Mouse (Mus musculus): ENCODE data around the gene Skil. TPM values are rescaled to one million over a fixed set of nuclear protein-coding genes. Genes with fewer than 3 reads are reported as not detected.

Skil gene
- total RNA-seq, 2 experiments from 2014 or later = 24.3 to 34.4 TPM

- no peak for DNase-seq (ENCODE audit: low spot score in 2 of 2)
Measured at GRCm38 (mm10) chr3:31082838-31083506, 11.9 kb upstream of the Skil start.

DNA sequence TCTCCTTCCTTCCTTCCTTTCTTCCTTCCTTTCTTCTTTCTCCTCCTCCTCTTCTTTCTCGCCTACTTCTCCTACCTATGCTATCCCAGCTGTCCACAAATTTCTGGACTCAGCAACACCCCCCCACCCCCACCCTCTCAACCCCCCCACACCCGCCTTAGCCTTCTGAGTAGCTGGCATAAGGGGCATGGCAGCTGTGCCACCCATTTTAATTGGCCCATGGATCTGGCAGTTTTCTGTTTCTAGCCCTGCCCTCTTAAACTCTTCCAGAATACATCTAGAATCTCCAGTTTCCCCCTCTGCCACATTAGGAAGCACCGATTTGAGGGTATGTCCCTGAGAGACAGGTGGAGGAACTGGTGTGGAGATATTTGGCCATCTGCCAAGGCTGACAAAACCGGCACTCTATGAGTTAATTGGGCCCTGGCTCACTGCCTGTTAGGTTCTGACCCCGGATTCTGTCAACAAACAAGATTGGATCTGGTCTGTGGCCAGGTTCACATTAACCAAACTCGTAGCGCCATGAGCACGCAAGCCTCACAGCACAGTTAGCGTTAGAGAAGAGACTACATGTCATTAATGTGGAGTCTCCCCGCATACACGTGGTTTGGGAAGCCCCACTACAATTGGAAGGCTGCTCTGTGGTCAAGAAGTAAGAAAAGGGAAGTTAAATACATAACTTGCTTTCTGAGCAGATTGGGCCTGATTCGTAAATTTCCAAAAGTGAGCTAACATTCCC lies 11.2 kb upstream of the Skil start:
- DNase-seq (ENCODE audit: low spot score in 2 of 2) = peak in 1 of 2 experiments; percentile 34

GRCm38 (mm10) chr3:31085000-31085399 lies 9.9 kb upstream of the Skil start:
- DNase-seq (ENCODE audit: low spot score in 2 of 2) = no peak

DNA sequence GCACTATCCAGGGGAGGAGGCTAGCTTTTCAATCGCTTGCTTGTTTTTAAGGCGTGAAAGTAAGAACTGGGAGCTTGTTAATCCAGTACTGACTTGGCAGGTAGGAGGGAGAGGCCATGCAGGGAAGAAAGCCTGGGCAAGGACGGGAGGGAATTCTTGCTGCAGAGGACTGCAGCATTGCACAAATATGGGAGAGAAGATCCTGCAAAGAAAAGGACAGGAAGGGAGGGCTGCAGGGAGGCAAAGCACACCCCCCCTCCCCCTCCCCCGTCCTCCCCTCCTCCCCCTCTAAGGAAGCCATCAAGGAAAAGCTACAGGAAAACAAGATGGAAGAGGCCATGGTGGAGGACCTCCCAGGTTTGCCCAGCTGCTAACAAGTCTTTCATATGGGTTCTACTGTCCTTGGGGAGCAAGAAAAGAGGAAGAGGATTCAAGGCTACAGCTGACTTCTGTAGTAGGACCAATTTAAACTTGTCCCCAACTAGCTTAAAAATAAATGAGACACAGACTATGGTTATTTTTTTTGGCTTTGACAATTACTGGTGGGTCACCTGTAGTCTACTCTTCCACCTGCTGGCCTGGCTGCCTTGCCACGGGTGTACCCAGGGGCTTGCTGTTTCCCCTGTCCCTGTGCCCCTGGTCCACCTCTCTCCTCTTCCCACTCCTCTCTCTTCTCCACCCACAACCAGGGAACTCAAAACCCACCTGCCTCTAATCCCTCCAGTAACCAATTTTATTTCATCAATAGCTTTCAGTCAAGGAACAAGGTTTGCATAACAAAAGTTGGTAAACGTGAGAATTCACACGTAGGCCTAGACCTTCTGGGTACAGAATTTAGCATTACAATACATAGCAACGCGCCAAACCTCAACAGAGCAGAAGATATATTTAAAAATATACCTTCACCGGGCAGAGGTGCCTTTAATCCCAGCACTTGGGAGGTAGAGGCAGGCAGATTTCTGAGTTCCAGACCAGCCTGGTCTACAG lies 5.8 kb upstream of the Skil start:
- no peak for DNase-seq (ENCODE audit: low spot score in 2 of 2)

GRCm38 (mm10) chr3:31089956-31090355 lies 4.9 kb upstream of the Skil start:
- no peak for DNase-seq (ENCODE audit: low spot score in 2 of 2)

- no peak for DNase-seq (ENCODE audit: low spot score in 2 of 2)
Measured at GRCm38 (mm10) chr3:31093196-31093595, 1.7 kb upstream of the Skil start.

- DNase-seq (ENCODE audit: low spot score in 2 of 2) = peak; percentile 61 to 72
Measured at GRCm38 (mm10) chr3:31093627-31094351, 1.1 kb upstream of the Skil start.

- DNase-seq (ENCODE audit: low spot score in 2 of 2) = no peak
Measured at GRCm38 (mm10) chr3:31095179-31095490, 277 bp downstream of the Skil start.

GRCm38 (mm10) chr3:31095491-31096154 lies 765 bp downstream of the Skil start:
- peak in 1 of 2 experiments; percentile 57 for DNase-seq (ENCODE audit: low spot score in 2 of 2)

DNA sequence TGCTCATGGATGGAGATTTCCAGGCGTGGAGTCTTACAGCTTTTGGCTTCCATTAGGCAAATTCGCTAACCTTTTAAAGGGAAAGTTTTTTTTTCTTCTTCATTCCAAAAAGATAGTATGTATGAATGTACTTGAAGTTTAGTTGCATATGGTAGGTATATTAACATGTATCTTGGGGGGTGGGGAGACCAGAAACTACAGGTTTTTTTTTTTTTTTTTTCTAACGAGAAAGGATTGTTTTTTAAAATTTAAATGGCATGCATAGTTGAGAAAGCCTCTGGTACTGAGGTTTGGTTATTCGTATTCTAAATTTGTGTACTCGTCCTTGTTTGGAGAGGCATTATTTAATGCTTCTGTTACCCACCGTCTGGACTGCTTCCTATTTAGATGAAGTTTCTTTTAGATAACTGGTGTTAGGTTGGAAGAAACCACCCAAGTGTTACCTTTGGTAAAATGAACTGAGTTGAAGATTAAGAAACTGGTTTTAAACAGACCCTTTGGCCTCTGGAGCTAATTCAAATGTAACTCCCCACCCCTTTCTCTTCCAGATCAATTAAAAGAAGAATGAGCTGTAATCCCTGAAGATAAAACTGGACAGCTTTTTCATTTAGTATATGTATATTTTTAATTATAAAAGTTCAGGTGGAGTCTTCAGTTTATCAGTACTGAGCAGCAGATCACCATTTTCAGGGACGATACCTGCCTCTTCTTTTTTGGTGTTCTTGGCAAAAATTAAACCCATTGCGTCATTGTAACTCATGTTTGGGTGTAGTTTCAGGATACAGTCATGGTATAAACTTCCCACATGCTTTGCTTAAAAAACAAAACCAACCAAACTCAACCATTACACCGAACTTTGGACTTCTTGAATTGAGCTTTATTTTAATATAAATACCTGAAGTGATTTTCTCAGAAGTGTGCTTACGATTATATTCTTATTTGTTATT lies 1.6 kb downstream of the Skil start:
- DNase-seq (ENCODE audit: low spot score in 2 of 2) = no peak

DNA sequence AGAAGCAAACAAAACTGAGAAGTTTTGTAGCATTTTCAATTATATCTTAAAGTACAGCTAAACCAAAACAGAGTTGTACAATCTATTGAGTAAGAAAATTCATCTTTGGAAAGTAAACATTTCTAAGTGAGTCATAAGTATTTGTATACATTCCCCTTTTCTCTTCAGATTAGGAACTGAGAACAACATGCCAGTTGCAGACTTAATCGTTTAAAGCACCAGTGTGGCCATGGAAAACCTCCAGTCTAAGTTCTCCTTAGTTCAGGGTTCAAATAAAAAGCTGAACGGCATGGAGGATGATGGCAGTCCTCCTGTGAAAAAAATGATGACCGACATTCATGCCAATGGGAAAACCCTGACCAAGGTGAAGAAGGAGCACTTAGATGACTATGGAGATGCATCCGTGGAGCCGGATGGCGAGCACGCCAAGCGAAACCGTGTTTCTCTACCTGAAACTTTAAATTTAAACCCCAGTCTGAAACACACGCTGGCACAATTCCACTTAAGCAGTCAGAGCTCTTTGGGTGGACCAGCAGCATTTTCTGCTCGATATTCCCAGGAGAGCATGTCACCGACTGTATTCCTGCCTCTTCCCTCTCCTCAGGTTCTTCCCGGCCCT lies 2.4 kb downstream of the Skil start:
- no peak for DNase-seq (ENCODE audit: low spot score in 2 of 2)

- no peak for DNase-seq (ENCODE audit: low spot score in 2 of 2)
Measured at GRCm38 (mm10) chr3:31097976-31098375, 3.1 kb downstream of the Skil start.

DNA sequence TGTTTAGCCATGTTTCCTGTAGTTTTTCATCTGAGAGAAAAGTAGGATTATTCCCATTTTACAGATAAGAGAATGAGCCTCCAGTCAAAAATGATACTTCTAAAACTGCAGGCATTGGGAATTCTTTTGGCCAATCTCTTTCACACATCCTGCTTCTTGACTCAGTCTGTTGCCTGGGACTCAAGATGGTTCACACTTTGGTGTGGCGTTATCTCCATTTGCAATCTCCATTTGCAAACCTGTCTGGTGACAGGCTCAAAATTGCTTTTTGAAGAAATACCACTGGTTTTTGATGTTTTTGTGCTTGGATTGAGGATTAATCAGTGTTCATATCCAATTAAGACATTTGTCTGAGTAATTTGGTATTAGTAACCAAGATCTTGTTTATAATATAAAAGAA lies 3.7 kb downstream of the Skil start:
- DNase-seq (ENCODE audit: low spot score in 2 of 2) = no peak

DNA sequence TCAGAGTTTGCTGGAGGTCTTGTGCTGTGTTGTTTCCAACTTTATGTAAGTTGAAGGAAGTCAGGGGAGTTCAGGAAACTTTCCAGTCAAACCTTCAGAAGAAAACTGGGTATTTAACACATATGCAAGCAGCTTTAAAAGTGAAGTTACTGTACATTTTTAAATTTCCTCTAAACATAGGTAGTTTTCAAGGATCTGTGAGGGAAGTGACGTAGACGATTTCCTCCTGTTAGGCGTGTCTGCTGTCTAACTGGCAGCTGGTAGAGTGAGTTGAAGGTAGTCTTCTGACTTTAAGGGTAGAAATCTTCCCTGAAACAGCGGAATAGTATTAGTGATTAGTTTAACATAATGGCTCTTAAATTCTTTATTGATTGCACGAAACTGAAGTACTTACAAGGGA lies 5.2 kb downstream of the Skil start:
- no peak for DNase-seq (ENCODE audit: low spot score in 2 of 2)

DNA sequence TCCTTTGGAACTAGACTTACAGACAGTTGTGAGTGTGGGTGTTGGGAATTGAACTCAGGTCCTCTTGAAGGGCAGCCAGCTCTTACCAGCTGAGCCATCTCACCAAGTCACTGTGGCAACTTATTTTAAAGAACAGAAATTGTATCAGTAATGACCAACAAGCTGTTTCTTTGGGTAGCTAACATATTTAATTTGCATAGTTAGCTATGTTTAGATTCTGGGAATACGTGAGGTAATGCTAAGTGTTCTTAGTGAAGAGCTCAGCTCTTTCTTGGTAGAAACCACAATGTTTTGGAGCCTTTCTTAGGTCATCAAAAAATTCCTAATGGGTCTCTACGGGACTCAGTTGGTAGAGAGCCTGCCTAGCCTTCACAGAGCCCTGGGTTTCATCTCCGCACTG lies 5.9 kb downstream of the Skil start:
- no peak for DNase-seq (ENCODE audit: low spot score in 2 of 2)

- no peak for DNase-seq (ENCODE audit: low spot score in 2 of 2)
Measured at GRCm38 (mm10) chr3:31104936-31105335, 10.1 kb downstream of the Skil start.

GRCm38 (mm10) chr3:31106597-31106996 lies 11.7 kb downstream of the Skil start:
- no peak for DNase-seq (ENCODE audit: low spot score in 2 of 2)

DNA sequence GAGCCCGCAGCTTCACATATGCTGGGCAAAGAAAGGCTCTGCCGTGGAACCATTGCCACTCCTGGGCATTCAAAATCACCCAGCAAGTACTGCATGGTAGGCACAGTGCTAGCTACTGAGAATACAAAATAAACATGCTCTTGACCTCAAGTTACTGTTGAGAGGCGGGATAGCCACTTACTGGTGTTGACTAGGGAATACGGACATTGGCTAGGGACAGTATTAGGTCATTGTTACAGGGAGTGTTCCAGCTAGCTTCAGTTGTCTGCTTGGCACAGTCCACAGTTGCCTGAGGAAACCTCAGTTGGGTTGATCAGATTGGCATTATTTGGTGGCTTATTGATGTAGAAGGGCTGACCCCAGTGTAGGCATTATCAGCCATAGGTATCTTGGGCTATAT lies 12.8 kb downstream of the Skil start:
- DNase-seq (ENCODE audit: low spot score in 2 of 2) = no peak

GRCm38 (mm10) chr3:31109108-31109507 lies 14.2 kb downstream of the Skil start:
- DNase-seq (ENCODE audit: low spot score in 2 of 2) = no peak
